Mouse (Mus musculus): ENCODE data around the gene Sox18. TPM values are rescaled to one million over a fixed set of nuclear protein-coding genes. Genes with fewer than 3 reads are reported as not detected.

Sox18 gene
- polyA plus RNA-seq, 1 experiment from 2014 or later: 16.3 TPM

GRCm38 (mm10) chr2:181696801-181697420 is 25.5 kb upstream of the Sox18 start:
- H3K9ac ChIP-seq (replicated peaks; ENCODE audit: low read length): no peak overlapping the region
- no peaks in the 10 kb centered on the region for H3K36me3 ChIP-seq (ENCODE audit: control insufficient read depth, insufficient read depth, low read length)
- DNase-seq (no peak), ATAC-seq (ENCODE audit: low FRiP score, low TSS enrichment) (no peak)
- H3K4me2 ChIP-seq (ENCODE audit: low read length): no peak overlapping the region
- H3K4me3 ChIP-seq (replicated peaks; ENCODE audit: low read depth, low read length): no peak overlapping the region
- H3K27me3 ChIP-seq (ENCODE audit: control insufficient read depth, insufficient read depth, low read length): no peaks in the 10 kb centered on the region
- 80% methylated on average over 33 of the region's 33 CpGs for WGBS
- peaks cover 12% of the 10 kb centered on the region for H3K4me1 ChIP-seq (ENCODE audit: control insufficient read depth, insufficient read depth, low read length)
- no peak overlapping the region for H3K27ac ChIP-seq (replicated peaks; ENCODE audit: low read depth, low read length)
- no peaks in the 10 kb centered on the region for H3K9me3 ChIP-seq (ENCODE audit: control insufficient read depth, low read length)

GRCm38 (mm10) chr2:181695776-181696175 is 24.3 kb upstream of the Sox18 start:
- Histone ChIP-seq H3K4me1 (ENCODE audit: control insufficient read depth, insufficient read depth, low read length) (peaks cover 12% of the 10 kb centered on the region), H3K4me2 (ENCODE audit: low read length) (no peak overlapping the region), H3K27ac (replicated peaks; ENCODE audit: low read depth, low read length) (no peak overlapping the region), H3K9me3 (ENCODE audit: control insufficient read depth, low read length) (no peaks in the 10 kb centered on the region), H3K9ac (replicated peaks; ENCODE audit: low read length) (no peak overlapping the region), H3K4me3 (replicated peaks; ENCODE audit: low read depth, low read length) (no peak overlapping the region), H3K36me3 (ENCODE audit: control insufficient read depth, insufficient read depth, low read length) (no peaks in the 10 kb centered on the region), H3K27me3 (ENCODE audit: control insufficient read depth, insufficient read depth, low read length) (no peaks in the 10 kb centered on the region)
- ATAC-seq (ENCODE audit: low FRiP score, low TSS enrichment): no peak
- WGBS: 86% methylated on average over 1 of the region's 1 CpGs
- no peak for DNase-seq

- Histone ChIP-seq H3K27me3 (ENCODE audit: control insufficient read depth, insufficient read depth, low read length) (no peaks in the 10 kb centered on the region), H3K9ac (replicated peaks; ENCODE audit: low read length) (no peak overlapping the region), H3K9me3 (ENCODE audit: control insufficient read depth, low read length) (no peaks in the 10 kb centered on the region), H3K27ac (replicated peaks; ENCODE audit: low read depth, low read length) (no peak overlapping the region), H3K4me3 (replicated peaks; ENCODE audit: low read depth, low read length) (no peak overlapping the region), H3K4me2 (ENCODE audit: low read length) (peak overlapping the region; percentile 92), H3K4me1 (ENCODE audit: control insufficient read depth, insufficient read depth, low read length) (peaks cover 12% of the 10 kb centered on the region), H3K36me3 (ENCODE audit: control insufficient read depth, insufficient read depth, low read length) (peaks cover 3% of the 10 kb centered on the region; the same call in 1 of the 2 replicates)
- WGBS: 95% methylated on average over 3 of the region's 3 CpGs
- ATAC-seq (ENCODE audit: low FRiP score, low TSS enrichment) (no peak), DNase-seq (no peak)
Measured at GRCm38 (mm10) chr2:181694581-181694980, 23.1 kb upstream of the Sox18 start.

GRCm38 (mm10) chr2:181693339-181694280 is 22.2 kb upstream of the Sox18 start, which contains the start of gene Rgs19:
TSS of gene Rgs19 (minus strand) at chr2:181693977.
- ATAC-seq (ENCODE audit: low FRiP score, low TSS enrichment) (peak; percentile 69), DNase-seq (peak; percentile 85)
- Histone ChIP-seq H3K36me3 (ENCODE audit: control insufficient read depth, insufficient read depth, low read length) (peaks cover 13% of the 10 kb centered on the region), H3K9ac (replicated peaks; ENCODE audit: low read length) (peak within 1 kb of the TSS; percentile 79), H3K4me2 (ENCODE audit: low read length) (peak within 1 kb of the TSS; percentile 92), H3K27me3 (ENCODE audit: control insufficient read depth, insufficient read depth, low read length) (no peaks in the 10 kb centered on the region), H3K9me3 (ENCODE audit: control insufficient read depth, low read length) (no peaks in the 10 kb centered on the region), H3K4me3 (replicated peaks; ENCODE audit: low read depth, low read length) (peak within 1 kb of the TSS; percentile 72), H3K4me1 (ENCODE audit: control insufficient read depth, insufficient read depth, low read length) (peaks cover 12% of the 10 kb centered on the region), H3K27ac (replicated peaks; ENCODE audit: low read depth, low read length) (peak within 1 kb of the TSS; percentile 66)
- WGBS: under 1% methylated on average over 73 of the region's 75 CpGs

GRCm38 (mm10) chr2:181692304-181692703 is 20.9 kb upstream of the Sox18 start:
- Histone ChIP-seq H3K36me3 (ENCODE audit: control insufficient read depth, insufficient read depth, low read length) (peaks cover 26% of the 10 kb centered on the region), H3K27ac (replicated peaks; ENCODE audit: low read depth, low read length) (no peak overlapping the region), H3K9me3 (ENCODE audit: control insufficient read depth, low read length) (no peaks in the 10 kb centered on the region), H3K4me2 (ENCODE audit: low read length) (peak overlapping the region; percentile 92), H3K4me3 (replicated peaks; ENCODE audit: low read depth, low read length) (no peak overlapping the region; the same call in 1 of the 2 replicates), H3K4me1 (ENCODE audit: control insufficient read depth, insufficient read depth, low read length) (peaks cover 12% of the 10 kb centered on the region), H3K9ac (replicated peaks; ENCODE audit: low read length) (peak overlapping the region; percentile 79; the same call in 1 of the 2 replicates), H3K27me3 (ENCODE audit: control insufficient read depth, insufficient read depth, low read length) (no peaks in the 10 kb centered on the region)
- ATAC-seq (ENCODE audit: low FRiP score, low TSS enrichment) (no peak), DNase-seq (no peak)
- WGBS: 93% methylated on average over 3 of the region's 3 CpGs

GRCm38 (mm10) chr2:181691571-181691970 is 20.1 kb upstream of the Sox18 start:
- Histone ChIP-seq H3K9ac (replicated peaks; ENCODE audit: low read length) (no peak overlapping the region), H3K9me3 (ENCODE audit: control insufficient read depth, low read length) (no peaks in the 10 kb centered on the region)
- WGBS: 95% methylated on average over 4 of the region's 4 CpGs

GRCm38 (mm10) chr2:181691083-181691482 is 19.6 kb upstream of the Sox18 start:
- Histone ChIP-seq H3K27ac (replicated peaks; ENCODE audit: low read depth, low read length) (no peak overlapping the region), H3K36me3 (ENCODE audit: control insufficient read depth, insufficient read depth, low read length) (peaks cover 37% of the 10 kb centered on the region), H3K4me3 (replicated peaks; ENCODE audit: low read depth, low read length) (no peak overlapping the region), H3K27me3 (ENCODE audit: control insufficient read depth, insufficient read depth, low read length) (no peaks in the 10 kb centered on the region), H3K9ac (replicated peaks; ENCODE audit: low read length) (no peak overlapping the region), H3K4me2 (ENCODE audit: low read length) (no peak overlapping the region), H3K4me1 (ENCODE audit: control insufficient read depth, insufficient read depth, low read length) (peaks cover 12% of the 10 kb centered on the region), H3K9me3 (ENCODE audit: control insufficient read depth, low read length) (no peaks in the 10 kb centered on the region)
- no peak for DNase-seq
- no peak for ATAC-seq (ENCODE audit: low FRiP score, low TSS enrichment)
- WGBS: 90% methylated on average over 6 of the region's 6 CpGs

More at GRCm38 (mm10) chr2:181691571-181691970, 20.1 kb upstream of the Sox18 start:
- H3K4me2 ChIP-seq (ENCODE audit: low read length): no peak overlapping the region
- no peak overlapping the region for H3K4me3 ChIP-seq (replicated peaks; ENCODE audit: low read depth, low read length)
- DNase-seq (no peak), ATAC-seq (ENCODE audit: low FRiP score, low TSS enrichment) (no peak)
- peaks cover 12% of the 10 kb centered on the region for H3K4me1 ChIP-seq (ENCODE audit: control insufficient read depth, insufficient read depth, low read length)
- no peak overlapping the region for H3K27ac ChIP-seq (replicated peaks; ENCODE audit: low read depth, low read length)
- peaks cover 33% of the 10 kb centered on the region for H3K36me3 ChIP-seq (ENCODE audit: control insufficient read depth, insufficient read depth, low read length)
- no peaks in the 10 kb centered on the region for H3K27me3 ChIP-seq (ENCODE audit: control insufficient read depth, insufficient read depth, low read length)

GRCm38 (mm10) chr2:181689466-181690160 is 18.2 kb upstream of the Sox18 start:
- Histone ChIP-seq H3K27ac (replicated peaks; ENCODE audit: low read depth, low read length) (no peak overlapping the region), H3K36me3 (ENCODE audit: control insufficient read depth, insufficient read depth, low read length) (peaks cover 42% of the 10 kb centered on the region), H3K27me3 (ENCODE audit: control insufficient read depth, insufficient read depth, low read length) (no peaks in the 10 kb centered on the region), H3K9me3 (ENCODE audit: control insufficient read depth, low read length) (no peaks in the 10 kb centered on the region), H3K4me2 (ENCODE audit: low read length) (no peak overlapping the region), H3K4me3 (replicated peaks; ENCODE audit: low read depth, low read length) (no peak overlapping the region), H3K4me1 (ENCODE audit: control insufficient read depth, insufficient read depth, low read length) (peaks cover 12% of the 10 kb centered on the region), H3K9ac (replicated peaks; ENCODE audit: low read length) (no peak overlapping the region)
- WGBS: 97% methylated on average over 10 of the region's 10 CpGs
- ATAC-seq (ENCODE audit: low FRiP score, low TSS enrichment) (no peak), DNase-seq (no peak)
